Mouse (Mus musculus): Measurements from ENCODE around the gene Gpr146.

Gpr146 gene

DNA sequence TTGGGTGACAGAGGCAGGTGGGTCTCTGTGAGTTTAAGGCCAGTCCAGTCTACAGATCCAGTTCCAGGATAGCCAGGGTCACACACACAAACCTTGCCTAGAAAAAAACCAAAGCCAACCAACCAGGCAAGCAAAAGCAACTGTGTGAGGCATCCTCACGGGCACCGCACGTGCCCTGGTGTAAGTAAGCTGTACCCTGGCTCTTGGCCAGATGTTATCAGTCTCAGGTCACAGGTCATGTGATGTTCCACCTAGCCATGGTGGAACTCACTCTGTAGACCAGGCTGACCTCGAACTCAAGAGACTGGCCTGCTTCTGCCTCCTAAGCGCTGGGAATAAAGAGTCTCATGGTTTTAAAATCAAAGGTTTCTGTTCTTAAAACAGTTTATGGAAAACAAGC lies 18.3 kb upstream of the Gpr146 start:
- no peak for DNase-seq

DNA sequence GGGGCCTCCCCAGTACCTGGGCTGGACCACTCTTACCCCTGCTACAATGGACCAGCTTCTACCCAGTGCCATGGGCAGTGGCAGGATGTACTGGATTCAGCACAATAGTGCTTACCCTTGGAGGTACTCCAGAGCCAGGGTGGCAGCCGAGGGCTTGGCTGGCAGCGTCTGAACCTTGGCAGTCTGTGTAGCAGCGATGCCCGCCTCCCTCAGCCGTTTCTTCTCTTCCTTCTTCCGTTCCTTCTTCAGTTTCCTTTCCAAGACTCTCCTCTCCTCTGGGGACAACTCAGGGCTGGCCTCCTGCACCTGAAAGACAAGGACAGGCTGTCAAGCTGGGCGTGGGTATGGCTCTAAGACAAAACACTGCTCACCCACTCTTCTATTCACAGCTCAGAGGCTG lies 13.6 kb upstream of the Gpr146 start:
- no peak for DNase-seq

DNA sequence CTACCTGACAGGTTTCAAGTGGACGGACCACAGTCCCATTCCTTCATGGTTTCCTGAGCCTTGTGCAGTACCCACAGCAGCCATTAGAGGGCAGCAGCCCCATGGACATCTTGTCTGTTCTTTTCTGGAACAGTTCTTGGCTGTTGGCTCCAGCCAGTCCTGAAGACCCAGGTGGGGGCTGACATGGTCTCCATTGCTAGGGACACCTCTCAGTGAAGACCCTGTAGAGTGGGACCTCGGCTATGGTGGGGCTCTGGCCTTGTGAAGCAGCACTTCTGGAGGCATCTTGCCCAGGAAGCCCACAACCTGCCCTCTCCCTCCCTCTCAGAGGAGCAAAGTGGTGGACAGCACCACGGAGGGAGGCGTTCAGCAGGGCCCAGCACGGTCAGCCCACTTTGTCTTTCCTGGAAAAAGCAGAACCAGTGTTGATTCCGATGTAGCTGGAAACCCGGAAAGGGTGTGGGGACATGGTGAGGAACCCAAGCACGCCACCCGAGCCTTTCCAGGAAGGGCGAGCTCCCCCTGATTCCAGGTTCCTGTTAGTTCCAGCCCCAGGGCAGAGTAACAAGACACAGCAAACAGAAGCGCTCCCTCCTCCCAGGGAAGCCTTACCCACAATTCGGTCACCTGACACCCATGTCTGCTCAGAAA lies 13.1 kb upstream of the Gpr146 start:
- DNase-seq = peak; percentile 90

DNA sequence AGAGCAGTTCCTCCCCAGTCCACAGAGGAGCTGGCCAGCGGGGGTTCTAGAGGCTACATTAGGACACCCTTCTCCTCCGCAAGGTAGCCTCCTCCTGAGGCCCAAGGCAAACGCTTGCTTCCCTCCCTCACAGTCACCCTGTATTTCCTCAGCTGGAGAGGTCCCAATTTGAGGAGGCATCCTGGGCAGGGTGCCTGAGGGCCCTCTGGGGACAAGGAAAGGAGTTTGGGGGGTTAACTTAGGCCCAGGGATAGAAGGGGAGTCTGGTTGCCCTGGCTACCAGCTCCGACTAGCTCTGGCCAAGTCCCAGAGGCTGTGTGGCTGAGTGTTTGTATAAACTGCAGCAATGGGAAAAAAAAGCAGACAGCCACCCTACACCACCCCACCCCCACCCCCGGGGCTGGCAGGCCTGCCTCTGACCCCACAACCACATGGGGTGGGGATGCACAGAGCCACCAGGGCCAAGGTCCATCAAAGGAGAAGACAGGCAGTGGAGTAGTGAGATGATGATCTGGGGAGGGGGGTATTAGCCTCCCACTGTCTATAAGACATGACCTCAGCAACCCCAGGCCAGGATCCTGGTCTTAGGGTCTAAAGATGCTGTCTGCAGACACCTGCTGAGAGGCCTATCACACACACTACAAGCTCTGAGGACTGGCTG lies 12.5 kb upstream of the Gpr146 start:
- DNase-seq = peak; percentile 36

DNA sequence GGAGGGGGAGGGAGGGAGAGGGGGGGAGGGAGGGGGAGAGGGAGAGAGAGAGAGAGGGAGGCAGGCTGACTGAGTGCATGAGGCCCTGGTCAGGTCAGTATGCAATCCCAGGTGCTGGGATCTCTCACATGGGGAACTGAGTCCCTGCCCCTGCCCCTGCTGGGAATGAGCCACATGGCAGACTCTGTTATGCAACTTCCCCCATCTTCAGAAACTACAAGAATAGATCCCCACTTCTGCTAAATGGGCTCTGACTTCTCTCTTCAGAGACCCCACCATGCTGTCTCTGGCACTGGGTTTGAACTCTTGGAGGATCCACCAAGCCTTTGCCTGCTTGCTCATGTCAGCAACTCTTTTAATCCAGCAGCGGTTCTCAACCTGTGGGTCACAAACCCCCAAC lies 11.7 kb upstream of the Gpr146 start:
- peak; percentile 37 for DNase-seq

DNA sequence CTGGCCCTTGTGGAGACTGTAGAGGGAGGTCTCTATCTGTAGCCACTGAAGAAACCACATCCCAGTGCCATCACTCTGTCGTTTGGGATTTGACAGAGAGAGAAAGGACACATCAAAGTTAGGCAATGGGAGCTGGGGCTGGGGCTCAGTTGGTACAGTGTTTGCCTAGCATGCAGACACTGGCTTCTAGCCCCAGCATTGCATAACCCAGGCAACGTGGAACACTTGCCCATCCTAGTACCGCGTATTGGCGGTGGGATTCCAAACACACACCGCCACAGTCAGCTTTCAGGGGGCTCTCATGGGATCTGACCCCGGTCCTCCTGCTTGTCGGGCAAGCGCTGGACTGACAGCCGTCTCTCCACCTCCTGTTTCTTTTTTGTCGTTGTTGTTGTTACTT lies 11.0 kb upstream of the Gpr146 start:
- DNase-seq = no peak

DNA sequence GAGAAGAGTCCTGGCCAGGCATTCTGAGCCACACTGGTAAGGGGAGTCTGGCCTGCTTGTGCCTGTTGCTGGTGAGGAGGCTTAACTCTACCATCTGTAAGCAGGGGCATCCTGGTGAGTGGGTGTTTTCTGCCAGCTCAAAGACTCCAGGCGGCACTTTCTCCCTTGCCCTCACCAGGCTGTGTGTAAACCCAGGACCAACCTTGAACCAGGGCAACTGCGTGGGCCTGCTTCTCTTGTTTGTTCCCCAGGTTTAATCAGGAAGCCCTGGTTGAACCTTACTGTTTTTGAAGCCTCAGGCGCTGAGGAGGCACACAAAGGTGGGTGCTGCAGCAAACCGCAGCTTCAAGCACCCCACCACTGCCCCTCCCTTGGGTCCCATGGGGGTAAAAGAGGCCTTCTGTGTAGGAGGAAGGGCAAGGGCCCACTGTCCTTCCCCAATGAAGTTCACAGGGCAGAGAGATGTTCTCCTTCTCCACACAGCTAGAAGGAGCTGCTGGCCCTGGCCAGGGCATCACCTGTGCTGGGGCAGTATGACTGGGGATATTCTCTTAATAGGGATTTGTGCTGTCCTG lies 9.5 kb upstream of the Gpr146 start:
- DNase-seq = no peak

DNA sequence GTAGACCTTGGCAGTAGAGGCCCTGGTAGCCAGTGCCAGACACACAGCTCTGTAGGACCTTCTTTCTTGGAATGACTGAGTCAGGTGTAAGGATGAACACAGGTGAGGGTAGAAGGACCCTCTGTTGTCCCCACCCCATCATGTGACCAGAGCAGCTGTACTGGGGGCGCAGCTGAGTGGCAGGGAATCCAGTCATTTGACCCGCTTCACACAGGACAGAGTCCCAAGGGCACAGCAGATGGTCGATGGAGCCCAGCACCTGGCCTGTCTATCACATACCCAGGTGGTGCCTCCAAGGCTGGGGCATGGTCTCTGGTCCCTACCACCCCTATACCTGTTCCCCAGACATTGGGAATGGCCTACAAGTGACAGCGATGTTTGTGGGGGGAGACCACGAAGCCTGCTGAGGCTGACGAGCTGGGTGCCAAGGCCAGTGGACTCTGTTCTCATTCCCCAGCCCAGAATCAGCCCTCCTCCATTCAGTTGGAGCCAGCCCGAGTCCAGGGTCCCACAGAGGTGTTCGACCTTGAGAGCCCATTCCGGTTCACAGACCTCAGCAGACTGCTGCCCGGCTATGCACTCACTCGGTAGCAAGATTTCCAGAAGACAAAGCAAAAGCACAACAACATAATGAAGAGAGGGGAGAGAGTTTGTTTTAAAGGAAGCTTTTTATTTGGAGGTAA lies 8.7 kb upstream of the Gpr146 start:
- no peak for DNase-seq

DNA sequence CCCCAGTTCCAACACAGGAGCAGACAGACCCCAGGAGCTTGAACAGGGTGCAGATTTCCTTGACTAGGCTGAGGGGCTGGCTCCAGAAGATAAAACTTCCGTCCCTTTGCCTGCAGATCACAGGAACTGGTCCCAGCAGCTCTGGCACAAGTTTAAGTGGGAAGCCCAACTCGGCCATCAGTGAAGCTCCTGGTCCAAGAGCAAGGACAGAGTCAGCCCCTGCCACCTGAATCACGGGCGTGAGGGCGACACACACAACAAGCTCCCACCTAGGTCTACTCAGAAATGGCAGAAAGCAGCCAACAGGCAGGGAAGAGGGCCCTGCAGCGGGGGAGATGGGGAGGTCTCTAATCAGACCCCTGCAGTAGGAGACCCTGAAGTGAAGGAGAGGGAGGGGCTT lies 7.2 kb upstream of the Gpr146 start:
- DNase-seq = no peak

DNA sequence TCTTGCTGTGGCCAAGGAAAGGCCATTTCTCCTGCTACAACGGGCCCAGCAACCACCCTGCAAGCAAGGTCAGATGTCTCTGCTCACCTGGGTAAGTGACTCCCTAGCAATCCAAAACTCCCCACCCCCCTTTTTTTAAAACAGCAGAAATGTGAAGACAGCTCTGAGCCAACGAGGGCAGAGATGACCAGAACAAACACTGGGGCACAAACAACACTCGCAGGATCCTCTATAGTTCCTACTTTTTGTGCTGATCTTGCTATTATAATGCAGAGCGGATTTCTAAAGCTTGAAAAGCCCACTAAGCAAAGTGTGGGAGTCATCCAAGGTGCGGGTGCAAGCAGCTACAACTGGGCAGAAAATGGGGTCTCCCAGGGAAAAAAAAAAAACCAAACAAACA lies 6.4 kb upstream of the Gpr146 start:
- DNase-seq = no peak

DNA sequence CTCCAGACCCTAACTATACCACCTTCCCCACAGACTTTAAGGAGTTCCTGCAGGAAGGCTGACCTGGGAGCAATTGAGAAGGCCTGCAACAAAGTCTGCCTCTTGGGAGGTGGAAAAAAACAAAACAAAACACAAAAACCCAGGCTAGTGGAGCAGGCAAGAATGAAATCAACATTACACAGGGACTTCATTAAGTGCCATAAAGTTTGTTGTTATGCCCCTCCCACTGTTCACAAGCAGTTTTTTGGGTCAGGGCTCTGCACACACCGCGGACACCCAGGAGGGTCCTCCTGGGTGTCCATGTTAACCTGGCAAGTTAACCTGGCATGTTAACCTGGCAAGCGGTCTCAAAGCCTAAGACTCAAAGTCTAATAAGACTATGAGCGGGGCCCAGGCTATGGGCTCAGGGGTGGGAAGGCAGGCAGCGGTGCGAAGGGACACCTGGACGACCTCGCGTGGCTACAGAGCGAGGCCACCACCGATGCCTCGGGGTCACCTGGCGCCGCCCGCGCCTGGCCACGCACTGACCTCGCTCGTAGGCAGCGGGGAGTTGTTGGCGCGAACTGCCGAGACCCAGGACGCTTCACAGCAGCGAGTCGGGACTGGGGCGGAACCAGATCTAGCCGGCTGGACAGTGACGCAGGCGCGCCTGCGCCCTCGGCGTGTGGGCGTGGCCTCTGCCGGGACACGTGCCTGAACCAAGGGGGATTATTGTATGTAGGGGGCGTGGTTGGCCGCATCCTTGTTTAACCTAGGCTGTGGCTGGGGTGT lies 5.7 kb upstream of the Gpr146 start:
- DNase-seq = peak; percentile 96

DNA sequence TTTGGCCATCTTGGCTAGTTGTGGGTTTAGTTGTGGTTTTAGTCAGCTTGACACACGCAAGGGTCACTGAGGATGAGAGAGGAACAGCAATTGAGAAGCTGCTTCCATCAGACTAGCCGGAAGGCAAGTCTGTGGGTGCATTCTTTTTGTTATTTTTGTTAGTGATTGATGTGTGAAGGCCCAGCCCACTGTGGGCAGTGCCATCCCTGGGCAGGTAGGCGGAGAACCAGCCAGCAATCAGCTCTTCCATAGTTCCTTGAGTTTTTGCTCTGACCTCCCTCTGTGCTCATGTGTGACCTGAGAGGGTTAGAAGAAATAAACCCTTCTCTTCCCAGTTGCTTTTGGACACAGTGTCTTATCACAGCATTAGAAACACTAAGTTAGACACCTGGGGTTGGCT lies 4.4 kb upstream of the Gpr146 start:
- no peak for DNase-seq

DNA sequence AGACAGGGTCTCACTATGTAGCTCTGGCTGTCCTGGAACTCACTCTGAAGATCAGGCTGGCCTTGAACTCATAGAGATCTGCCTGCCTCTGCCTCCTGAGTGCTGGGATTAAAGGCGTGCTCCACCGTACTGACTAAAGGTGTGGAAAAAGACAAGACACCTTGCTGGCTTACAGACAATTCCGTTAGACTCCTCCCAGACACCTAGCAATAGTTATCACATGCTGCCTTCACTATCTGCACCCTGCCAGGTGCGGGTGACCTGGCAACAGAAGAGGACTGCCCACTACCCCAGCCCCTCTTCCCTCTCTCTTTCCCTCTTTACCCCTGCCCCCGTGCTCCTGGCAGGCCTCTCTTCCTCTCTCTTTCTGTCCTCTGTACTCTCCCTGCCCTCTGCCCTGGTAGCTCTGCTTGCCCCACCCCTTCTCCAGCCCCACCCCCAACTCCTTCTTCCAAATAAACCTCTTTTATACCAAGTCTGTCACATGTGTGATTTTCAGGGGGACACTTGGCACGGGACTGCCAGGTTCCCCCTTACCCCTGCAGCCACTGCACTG lies 3.5 kb upstream of the Gpr146 start:
- no peak for DNase-seq

DNA sequence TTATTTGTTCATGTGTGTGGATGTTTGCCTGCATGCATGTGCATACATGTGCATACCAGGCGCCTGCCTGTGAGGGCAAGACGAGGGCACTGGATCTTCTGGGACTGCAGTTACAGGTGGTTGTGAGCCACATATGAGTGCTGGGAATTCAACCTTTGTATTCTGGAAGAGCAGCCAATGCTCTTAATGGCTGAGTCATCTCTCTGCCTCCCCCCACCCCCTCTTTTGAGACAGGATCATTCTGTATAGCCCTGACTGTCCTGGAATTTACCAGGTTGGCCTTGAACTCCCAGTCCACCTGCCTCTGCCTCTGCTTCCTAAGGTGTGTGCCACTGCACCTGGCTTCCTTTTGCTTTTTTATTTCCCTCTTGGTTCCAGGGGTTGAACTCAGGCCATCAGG lies 2.7 kb upstream of the Gpr146 start:
- no peak for DNase-seq

DNA sequence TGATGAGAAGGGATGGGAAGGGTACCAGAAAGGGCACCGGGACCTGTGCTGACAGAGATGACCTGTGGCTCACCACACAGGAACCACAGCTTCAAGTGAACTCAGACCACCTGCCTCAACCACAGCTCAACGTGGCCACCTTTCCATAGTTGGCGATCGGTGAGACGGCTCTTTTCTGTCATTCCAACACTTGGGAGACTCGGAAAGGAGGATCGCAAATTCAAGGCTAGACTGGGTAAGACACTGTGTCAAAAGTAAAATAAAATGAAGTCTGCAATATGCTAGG lies 717 bp downstream of the Gpr146 start:
- no peak for DNase-seq

DNA sequence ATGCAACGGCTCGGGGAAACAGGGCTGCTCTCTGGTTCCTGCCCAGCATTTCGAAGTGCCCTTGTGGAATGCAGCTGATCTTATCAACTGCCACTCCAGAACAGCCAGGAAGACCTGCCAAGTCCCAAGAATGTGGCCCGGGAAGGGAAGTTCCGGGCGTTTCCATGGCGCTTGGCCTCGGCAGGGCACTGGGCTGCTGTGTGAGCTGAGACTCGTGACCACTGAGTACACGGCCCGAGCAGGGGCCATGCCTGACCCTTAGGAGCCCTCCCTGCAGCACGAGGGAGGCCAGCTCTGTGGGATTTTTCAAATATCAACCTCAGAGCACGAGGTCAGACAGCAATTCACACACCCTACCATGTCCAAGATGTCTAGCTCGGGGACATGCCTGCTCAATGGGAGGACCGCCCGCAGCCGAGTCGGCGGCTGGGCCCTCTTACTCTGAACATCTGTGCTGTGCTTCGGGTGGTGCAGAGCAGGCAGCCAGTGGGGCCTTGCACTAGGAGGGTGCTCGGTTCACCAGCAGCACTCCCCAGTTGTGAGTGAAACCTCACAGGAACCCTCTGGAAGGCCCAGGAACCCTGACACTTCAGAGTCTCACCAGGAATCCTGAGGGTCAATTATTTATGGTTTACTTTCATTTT lies 1.6 kb downstream of the Gpr146 start:
- peak; percentile 62 for DNase-seq

DNA sequence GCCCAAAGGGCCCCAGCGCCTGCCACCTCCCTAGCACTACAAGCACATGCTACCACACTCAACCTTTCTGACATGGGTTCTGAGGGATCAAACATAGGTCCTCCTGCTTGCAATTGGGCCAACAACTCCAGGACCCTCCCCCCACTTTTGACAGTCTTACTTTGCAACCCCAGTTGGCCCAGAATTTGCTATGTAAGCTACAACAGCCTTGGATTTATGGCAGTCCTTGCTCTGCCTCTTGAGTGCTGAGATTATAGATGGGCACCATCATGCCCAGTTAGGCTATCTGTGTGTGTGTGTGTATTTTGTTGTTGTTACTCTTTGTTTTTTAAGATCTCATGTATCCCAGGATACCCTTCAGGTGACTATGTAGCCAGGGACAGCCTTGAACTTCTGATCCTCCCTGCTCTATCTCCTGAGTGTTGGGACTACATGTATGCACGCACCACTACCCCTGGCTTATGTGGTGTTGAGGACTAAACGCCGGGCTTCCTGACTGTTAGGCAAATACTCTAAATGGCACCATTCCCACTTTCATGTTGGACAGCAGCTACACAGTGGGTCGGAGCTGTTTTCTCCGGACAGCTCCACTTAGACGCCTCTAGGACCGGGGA lies 2.4 kb downstream of the Gpr146 start:
- DNase-seq = no peak

DNA sequence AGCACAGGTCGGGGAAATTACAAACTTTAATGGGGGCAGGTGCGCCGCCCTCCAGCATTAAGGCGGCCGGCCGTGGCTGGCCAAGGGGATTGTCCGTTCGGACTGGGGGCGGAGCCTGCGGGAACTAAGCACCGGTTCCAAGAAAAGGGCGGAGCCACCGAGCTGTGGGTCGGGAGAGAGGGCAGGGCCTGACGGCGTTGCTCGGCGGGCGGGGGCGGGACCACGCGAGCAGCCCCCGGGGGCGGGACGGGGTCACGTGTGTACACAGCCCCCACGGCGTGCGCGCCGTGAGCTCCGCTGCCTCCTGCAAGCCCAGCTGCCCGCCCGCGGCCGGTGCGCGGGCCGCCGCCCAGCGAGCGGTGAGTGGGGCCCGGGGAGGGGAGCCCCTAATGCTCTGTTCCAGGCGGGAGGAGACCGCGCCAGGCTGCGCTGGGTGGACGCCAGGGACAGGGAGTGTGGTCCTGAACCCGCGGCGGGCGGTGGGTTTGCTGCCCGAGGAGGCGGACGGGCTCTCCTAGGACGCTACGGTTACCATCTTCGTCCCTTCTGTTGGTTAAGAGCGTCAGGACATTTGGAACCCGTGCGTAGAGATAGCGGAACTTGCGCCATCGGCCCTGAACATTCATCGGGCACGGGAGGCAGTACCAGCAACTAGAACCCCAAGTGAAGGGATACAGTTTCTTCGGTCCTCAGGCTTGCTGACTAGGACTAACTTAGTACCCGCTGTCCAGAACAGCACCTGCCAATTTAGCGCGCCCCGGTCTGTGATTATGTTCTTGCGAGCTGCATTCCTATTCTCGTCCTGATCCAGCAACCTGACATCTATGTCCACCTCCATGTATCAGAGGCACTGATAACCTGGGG lies 3.1 kb downstream of the Gpr146 start:
- peak; percentile 99 for DNase-seq

DNA sequence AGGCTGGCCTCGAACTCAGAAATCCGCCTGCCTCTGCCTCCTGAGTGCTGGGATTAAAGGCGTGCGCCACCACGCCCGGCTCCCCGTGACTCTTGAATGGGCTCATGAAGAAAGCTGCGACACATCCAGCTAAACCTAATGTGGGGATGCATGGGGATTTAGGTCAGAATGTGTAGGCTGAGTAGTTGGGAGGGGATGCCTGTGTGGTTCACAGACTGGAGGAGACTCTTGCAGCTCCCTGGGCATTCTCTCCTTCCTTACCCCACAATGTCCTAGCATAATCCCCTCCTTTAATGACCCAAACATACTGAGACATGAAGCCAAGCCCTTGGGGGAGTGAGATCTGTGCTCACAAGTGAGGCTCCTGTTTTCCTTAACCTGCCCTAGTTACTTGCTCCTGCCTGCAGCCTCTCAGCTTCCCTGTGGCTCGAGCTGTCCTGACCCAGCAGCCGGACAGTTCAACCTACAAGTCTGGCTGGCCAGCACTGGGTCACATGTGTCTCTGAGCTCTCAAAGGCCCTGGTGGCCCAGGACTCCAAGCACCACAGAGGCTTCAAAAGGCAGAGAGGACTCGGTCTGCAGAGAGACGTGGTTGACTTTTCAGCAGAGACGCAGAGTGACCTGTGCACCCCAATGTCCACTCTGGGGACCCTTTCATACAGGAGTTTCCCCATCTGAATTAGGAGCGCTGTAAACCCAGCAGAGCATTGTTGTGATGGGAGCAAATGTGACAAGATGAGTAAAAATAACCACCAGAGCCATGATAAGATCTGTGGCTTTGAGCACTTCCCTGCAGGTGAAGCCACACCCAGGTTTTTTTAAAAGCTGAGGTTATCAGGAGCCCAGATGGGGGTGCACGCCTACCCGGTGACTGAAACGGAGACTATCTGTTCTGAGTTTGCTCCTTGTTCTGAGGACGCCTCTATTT lies 4.4 kb downstream of the Gpr146 start:
- DNase-seq = peak; percentile 89

DNA sequence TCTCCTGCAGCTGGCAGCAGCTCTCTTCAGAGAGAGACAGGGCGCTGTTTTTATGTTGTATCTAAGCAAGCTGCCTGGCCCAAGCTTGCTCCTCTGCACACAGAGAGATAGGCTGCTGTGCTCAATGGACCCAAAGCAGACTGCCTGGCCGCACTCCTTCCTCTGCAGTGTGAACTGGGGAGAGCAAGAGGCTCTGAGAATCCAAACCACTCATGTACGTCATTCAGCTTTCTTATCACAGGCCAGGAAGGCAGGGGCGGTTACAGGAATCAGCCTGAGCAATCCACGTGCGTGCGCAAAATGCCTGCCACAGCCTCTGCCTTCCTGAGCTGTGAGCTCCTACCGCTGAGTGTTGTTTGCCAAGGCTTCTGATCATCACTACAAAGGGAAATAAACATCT lies 5.3 kb downstream of the Gpr146 start:
- DNase-seq = peak; percentile 88
